Mouse (Mus musculus) embryonic facial prominence, embryonic 11.5 days (tissue): ENCODE results near the gene Pcsk6. TPM values are rescaled to one million over a fixed set of nuclear protein-coding genes. Genes with fewer than 3 reads are reported as not detected.

Experiments
- ATAC-seq: fragments of 200-750 bp; cut with Nextera tagmentation; replicated peaks from 2 replicates; pipeline ENCODE4 v1.8.0; 2017; ENCODE audit warnings: low read depth; ENCODE audit not compliant: insufficient number of reproducible peaks, low FRiP score, low TSS enrichment
- DNase-seq: peaks from one replicate; pipeline ENCODE4 v3.0.0-alpha.2; 2015; ENCODE audit warnings: low spot score
- H3K27ac ChIP-seq: fragments of 300-500 bp; sonication (generic); replicated peaks from 2 replicates; pipeline ENCODE4 v1.5.1; 2014; ENCODE audit warnings: mild to moderate bottlenecking, low read depth, low read length, control low read depth
- H3K27me3 ChIP-seq: fragments of 300-500 bp; sonication (generic); 2 replicates; pipeline ENCODE4 v1.6.1; 2014; ENCODE audit warnings: mild to moderate bottlenecking, low read length, moderate library complexity, mixed read lengths; ENCODE audit not compliant: control insufficient read depth, insufficient read depth
- H3K36me3 ChIP-seq: fragments of 300-500 bp; sonication (generic); replicated peaks from 2 replicates; pipeline ENCODE4 v1.6.1; 2014; ENCODE audit warnings: low read depth, mild to moderate bottlenecking, low read length, moderate library complexity, mixed read lengths; ENCODE audit not compliant: control insufficient read depth, insufficient read depth
- H3K4me1 ChIP-seq: fragments of 300-500 bp; sonication (generic); 2 replicates; pipeline ENCODE4 v1.6.1; 2014; ENCODE audit warnings: low read length, mixed read lengths; ENCODE audit not compliant: control insufficient read depth, insufficient read depth
- H3K4me2 ChIP-seq: fragments of 300-500 bp; sonication (generic); 2 replicates; pipeline ENCODE4 v1.6.1; 2014; ENCODE audit warnings: low read depth, mild to moderate bottlenecking, control low read depth, low read length, moderate library complexity
- H3K4me3 ChIP-seq: fragments of 300-500 bp; sonication (generic); 2 replicates; pipeline ENCODE4 v1.5.1; 2014; ENCODE audit warnings: low read depth, low read length, control low read depth
- H3K9ac ChIP-seq: fragments of 300-500 bp; sonication (generic); replicated peaks from 2 replicates; pipeline ENCODE4 v1.6.1; 2014; ENCODE audit warnings: mild to moderate bottlenecking, control low read depth, low read length
- H3K9me3 ChIP-seq: fragments of 300-500 bp; sonication (generic); replicated peaks from 2 replicates; pipeline ENCODE4 v1.6.1; 2016; ENCODE audit warnings: mild to moderate bottlenecking, low read length, inconsistent platforms, mixed read lengths; ENCODE audit not compliant: control insufficient read depth
- WGBS: fragments of 180-500 bp; shearing (Covaris S2); extraction: QIAGEN DNeasy Blood & Tissue Kit; methylation state at CpG from one replicate; pipeline ENCODE4 v1.1.7; 2014; 5-methylcytosine and 5-hydroxymethylcytosine counted together
- polyA plus RNA-seq: library from polyadenylated mRNA; unstranded; fragments of >200 nt; fragmentation: Nextera tagmentation; extraction: Ambion mirVana; gene quantifications from 2 replicates; pipeline ENCODE4 v1.2.1, GENCODE M21; 2014

The Pcsk6 gene
- polyA plus RNA-seq, 1 experiment from 2014 or later, result 2.1 TPM

GRCm38 (mm10) chr7:66027747-66028146, 166.2 kb downstream of the Pcsk6 start:
- Histone ChIP-seq H3K9ac (no peak overlapping the region), H3K9me3 (no peaks in the 10 kb centered on the region), H3K4me3 (no peak overlapping the region), H3K36me3 (no peaks in the 10 kb centered on the region), H3K27me3 (no peaks in the 10 kb centered on the region), H3K4me2 (no peak overlapping the region), H3K27ac (no peak overlapping the region), H3K4me1 (no peaks in the 10 kb centered on the region; the same call in 1 of the 2 replicates)
- ATAC-seq (no peak), DNase-seq (no peak)
- 70% methylated on average over 2 of the region's 2 CpGs for WGBS

- ATAC-seq (0 out of 2 replicates have a peak, but pooled peaks have one; percentile 49), DNase-seq (peak; percentile 71)
- Histone ChIP-seq H3K4me3 (no peak overlapping the region), H3K27me3 (no peaks in the 10 kb centered on the region), H3K9me3 (no peaks in the 10 kb centered on the region), H3K4me1 (no peaks in the 10 kb centered on the region; the same call in 1 of the 2 replicates), H3K9ac (no peak overlapping the region), H3K4me2 (no peak overlapping the region), H3K36me3 (no peaks in the 10 kb centered on the region), H3K27ac (no peak overlapping the region)
- 36% methylated on average over 6 of the region's 6 CpGs for WGBS
These were observed 167.4 kb downstream of the Pcsk6 start for GRCm38 (mm10) chr7:66028766-66029512.

DNA sequence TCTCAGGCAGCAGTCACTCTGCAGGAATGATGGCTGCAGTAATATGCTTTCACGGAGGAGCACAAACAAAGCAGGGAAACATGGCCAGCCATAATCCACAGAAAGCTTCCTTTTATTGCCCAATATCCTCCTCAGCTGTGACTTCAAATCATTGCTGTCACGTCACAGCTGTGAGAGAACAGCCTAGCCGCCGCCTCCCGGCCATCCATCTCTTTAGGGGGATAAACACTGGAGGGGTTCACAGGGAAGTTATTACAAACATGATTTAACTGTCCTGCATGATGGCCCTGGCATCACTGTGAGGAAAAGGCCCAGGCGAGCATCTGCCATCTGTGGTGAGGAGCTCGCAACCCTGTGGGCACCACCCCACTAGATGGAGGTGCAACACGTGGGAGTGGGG, 175.3 kb downstream of the Pcsk6 start:
- Histone ChIP-seq H3K9me3 (no peaks in the 10 kb centered on the region), H3K27me3 (no peaks in the 10 kb centered on the region), H3K4me3 (no peak overlapping the region), H3K27ac (no peak overlapping the region), H3K9ac (no peak overlapping the region), H3K4me2 (no peak overlapping the region), H3K4me1 (no peaks in the 10 kb centered on the region), H3K36me3 (no peaks in the 10 kb centered on the region)
- ATAC-seq (no peak), DNase-seq (no peak)
- WGBS, result 83% methylated on average over 8 of the region's 8 CpGs

- H3K36me3 ChIP-seq, result no peaks in the 10 kb centered on the region
- H3K9me3 ChIP-seq, result no peaks in the 10 kb centered on the region
- no peak overlapping the region for H3K27ac ChIP-seq
- H3K27me3 ChIP-seq, result no peaks in the 10 kb centered on the region
- ATAC-seq (no peak), DNase-seq (peak; percentile 53)
- H3K9ac ChIP-seq, result no peak overlapping the region; the same call in 1 of the 2 replicates
- no peak overlapping the region for H3K4me3 ChIP-seq
- 46% methylated on average over 3 of the region's 3 CpGs for WGBS
- no peak overlapping the region for H3K4me2 ChIP-seq
- H3K4me1 ChIP-seq, result no peaks in the 10 kb centered on the region
These were observed 176.7 kb downstream of the Pcsk6 start for GRCm38 (mm10) chr7:66038261-66038660.

GRCm38 (mm10) chr7:66038730-66039129, 177.2 kb downstream of the Pcsk6 start:
- Histone ChIP-seq H3K9ac (no peak overlapping the region; the same call in 1 of the 2 replicates), H3K27me3 (no peaks in the 10 kb centered on the region), H3K4me2 (no peak overlapping the region), H3K9me3 (no peaks in the 10 kb centered on the region), H3K4me3 (no peak overlapping the region), H3K27ac (no peak overlapping the region), H3K36me3 (no peaks in the 10 kb centered on the region), H3K4me1 (no peaks in the 10 kb centered on the region)
- ATAC-seq (no peak), DNase-seq (no peak)
- 78% methylated on average over 11 of the region's 11 CpGs for WGBS

DNA sequence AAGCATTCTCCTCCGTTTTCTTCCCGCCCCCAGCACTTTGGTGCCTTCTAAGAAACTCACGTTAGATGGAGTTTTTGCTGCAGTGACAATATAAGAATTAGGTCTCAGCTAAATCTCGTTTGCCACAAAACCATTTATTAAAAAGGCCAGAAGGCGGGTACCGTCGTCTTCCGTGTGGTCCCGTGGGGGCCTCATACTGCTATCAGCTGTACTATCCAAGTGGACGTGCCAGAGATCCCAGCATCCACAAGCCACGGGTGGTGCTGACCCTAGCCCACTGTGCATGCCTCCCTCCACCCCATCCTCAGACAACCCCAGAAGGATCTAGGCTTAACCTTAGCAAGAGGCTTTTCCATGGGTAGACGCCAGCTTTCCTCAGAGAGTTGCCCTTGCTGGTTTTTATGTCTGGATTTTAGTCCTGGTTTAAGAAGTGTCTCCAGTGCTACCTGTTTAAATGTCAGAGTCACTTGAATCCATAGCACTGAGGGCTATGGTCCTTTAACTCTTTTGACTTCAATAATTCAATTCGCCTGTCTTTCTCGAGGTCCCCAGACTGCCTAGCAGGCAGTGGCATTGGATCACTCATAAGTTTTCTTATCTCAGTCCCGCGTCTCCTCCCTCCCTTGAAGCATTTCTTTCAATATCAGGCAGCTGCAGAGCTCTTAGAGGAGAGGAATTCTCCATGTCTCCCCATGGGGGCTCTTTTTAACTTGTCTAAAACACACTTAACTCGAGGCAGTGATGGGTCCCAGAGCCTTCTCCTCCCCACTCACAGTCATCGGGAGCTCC, 178.7 kb downstream of the Pcsk6 start:
- Histone ChIP-seq H3K4me1 (no peaks in the 10 kb centered on the region), H3K27me3 (no peaks in the 10 kb centered on the region), H3K27ac (no peak overlapping the region), H3K4me2 (no peak overlapping the region), H3K9me3 (no peaks in the 10 kb centered on the region), H3K4me3 (no peak overlapping the region), H3K9ac (no peak overlapping the region), H3K36me3 (no peaks in the 10 kb centered on the region)
- no peak for ATAC-seq
- WGBS, result 82% methylated on average over 18 of the region's 18 CpGs
- DNase-seq, result no peak

DNA sequence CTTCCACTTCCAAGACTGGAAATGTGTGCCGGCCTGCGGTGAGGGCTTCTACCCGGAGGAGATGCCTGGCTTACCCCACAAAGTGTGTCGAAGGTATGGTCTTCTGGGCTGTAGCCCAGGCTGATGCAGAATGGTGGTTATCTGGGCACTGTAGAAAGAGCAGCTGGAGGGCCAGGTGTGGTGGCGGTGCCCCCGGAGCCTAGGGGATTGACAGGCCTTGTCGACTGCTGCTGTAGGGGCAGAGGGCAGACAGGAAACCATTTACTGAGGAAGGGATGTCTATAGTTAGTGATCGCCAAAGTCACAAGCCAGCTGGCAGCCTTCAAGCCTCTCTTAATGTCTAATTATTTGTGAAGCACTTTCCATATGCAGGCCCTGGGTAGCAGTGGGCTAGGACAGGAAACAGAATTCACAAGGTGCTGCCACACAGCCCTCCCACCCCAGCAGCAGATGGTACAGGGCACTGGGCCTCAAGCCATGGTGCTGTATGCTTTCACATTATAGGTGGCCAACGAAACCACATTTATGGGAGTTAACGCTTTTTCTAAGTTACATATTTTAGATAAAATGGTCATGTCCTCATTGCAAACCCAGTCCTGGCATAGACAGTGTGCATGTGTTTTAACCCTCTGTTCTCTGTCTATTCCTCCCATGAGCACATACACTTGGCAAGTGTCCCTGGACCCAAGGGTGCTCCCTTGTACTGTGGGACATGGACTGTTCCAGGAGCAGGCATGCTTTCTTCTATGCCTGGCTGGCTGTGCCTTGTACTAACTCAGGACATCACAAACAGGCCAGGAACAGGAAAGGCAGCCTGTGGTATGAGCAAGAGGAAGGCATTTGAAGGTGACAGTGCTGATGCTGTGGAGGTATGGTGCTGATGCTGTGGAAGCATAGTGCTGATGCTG, 182.3 kb downstream of the Pcsk6 start, which contains the start of gene Gm45213:
TSS of gene Gm45213 (plus strand) at position 51 of the 908 bp plus-strand sequence.
- no peak within 1 kb of the TSS for H3K4me2 ChIP-seq
- 71% methylated on average over 10 of the region's 10 CpGs for WGBS
- no peak within 1 kb of the TSS for H3K9ac ChIP-seq
- no peak within 1 kb of the TSS for H3K27ac ChIP-seq
- no peaks in the 10 kb centered on the region for H3K27me3 ChIP-seq
- H3K9me3 ChIP-seq, result no peaks in the 10 kb centered on the region
- no peaks in the 10 kb centered on the region for H3K36me3 ChIP-seq
- no peak within 1 kb of the TSS for H3K4me3 ChIP-seq
- DNase-seq (no peak), ATAC-seq (no peak)
- no peaks in the 10 kb centered on the region; the same call in 1 of the 2 replicates for H3K4me1 ChIP-seq
